Mouse (Mus musculus) erythroid progenitor cell, adult 5-6 weeks (primary cell): ENCODE measurements around the gene Nsg1. TPM values are rescaled to one million over a fixed set of nuclear protein-coding genes. Genes with fewer than 3 reads are reported as not detected.

Experiments used
- ATAC-seq: replicated peaks from 2 replicates; pipeline ENCODE4 v1.8.0; 2016; ENCODE audit warnings: moderate number of reproducible peaks, mild to moderate bottlenecking, moderate TSS enrichment, inconsistent platforms; ENCODE audit not compliant: poor library complexity, low FRiP score, severe bottlenecking
- total RNA-seq, 2 experiments: library from RNA; stranded (forward) in 1 of 2; stranded (reverse) in 1 of 2; fragments of 150-400 nt in 1 of 2; fragments of 186-747, 209-891 nt in 1 of 2; gene quantifications; 2 replicates each; pipeline versions ENCODE4 v1.2.3 to v1.2.4; 2015 to 2017; ENCODE audit warnings: low replicate concordance in 2 of 2

Gene Nsg1
- total RNA-seq, 2 experiments from 2014 or later, result not detected

- ATAC-seq, result no peak
These were observed 8.4 kb downstream of the Nsg1 start for GRCm38 (mm10) chr5:38151264-38151663.

GRCm38 (mm10) chr5:38146524-38146923, 13.2 kb downstream of the Nsg1 start:
- no peak for ATAC-seq

- ATAC-seq, result no peak
These were observed 18.8 kb downstream of the Nsg1 start for GRCm38 (mm10) chr5:38140893-38141292.

GRCm38 (mm10) chr5:38137163-38137562, 22.5 kb downstream of the Nsg1 start:
- ATAC-seq, result no peak

- no peak for ATAC-seq
These were observed 23.5 kb downstream of the Nsg1 start for GRCm38 (mm10) chr5:38136247-38136646.

- ATAC-seq, result no peak
These were observed 30.4 kb downstream of the Nsg1 start for GRCm38 (mm10) chr5:38129339-38129738.

GRCm38 (mm10) chr5:38126519-38127306, 33.0 kb downstream of the Nsg1 start:
- no peak for ATAC-seq

GRCm38 (mm10) chr5:38121699-38122098, 38.0 kb downstream of the Nsg1 start:
- no peak for ATAC-seq

- ATAC-seq, result no peak
These were observed 40.4 kb downstream of the Nsg1 start for GRCm38 (mm10) chr5:38119268-38119667.

- ATAC-seq, result no peak
These were observed 42.7 kb downstream of the Nsg1 start for GRCm38 (mm10) chr5:38117056-38117455.

GRCm38 (mm10) chr5:38114526-38114925, 45.2 kb downstream of the Nsg1 start:
- ATAC-seq, result no peak

- no peak for ATAC-seq
These were observed 52.9 kb downstream of the Nsg1 start for GRCm38 (mm10) chr5:38106807-38107206.

- no peak for ATAC-seq
These were observed 53.5 kb downstream of the Nsg1 start for GRCm38 (mm10) chr5:38106080-38106697.

- no peak for ATAC-seq
These were observed 56.8 kb downstream of the Nsg1 start for GRCm38 (mm10) chr5:38102945-38103344.

GRCm38 (mm10) chr5:38099139-38099676, 60.5 kb downstream of the Nsg1 start:
- ATAC-seq, result no peak

- no peak for ATAC-seq
These were observed 62.1 kb downstream of the Nsg1 start for GRCm38 (mm10) chr5:38097501-38098093.

GRCm38 (mm10) chr5:38094331-38094730, 65.4 kb downstream of the Nsg1 start:
- no peak for ATAC-seq

- ATAC-seq, result no peak
These were observed 67.8 kb downstream of the Nsg1 start for GRCm38 (mm10) chr5:38091966-38092304.

- ATAC-seq, result 0 out of 2 replicates have a peak, but pooled peaks have one; percentile 46
These were observed 68.4 kb downstream of the Nsg1 start for GRCm38 (mm10) chr5:38091046-38091965.

- ATAC-seq, result no peak
These were observed 69.1 kb downstream of the Nsg1 start for GRCm38 (mm10) chr5:38090581-38090980.
